Mouse (Mus musculus) MN1 (cell line): Measurements from ENCODE around the gene Kcnj9.
A peak's percentile ranks its signal among the peaks of the same experiment; 100 is the strongest.

Experiments
- DNase-seq: peaks from one replicate; pipeline ENCODE4 v3.0.0-alpha.2; 2016; ENCODE audit warnings: low spot score

The Kcnj9 gene

DNA sequence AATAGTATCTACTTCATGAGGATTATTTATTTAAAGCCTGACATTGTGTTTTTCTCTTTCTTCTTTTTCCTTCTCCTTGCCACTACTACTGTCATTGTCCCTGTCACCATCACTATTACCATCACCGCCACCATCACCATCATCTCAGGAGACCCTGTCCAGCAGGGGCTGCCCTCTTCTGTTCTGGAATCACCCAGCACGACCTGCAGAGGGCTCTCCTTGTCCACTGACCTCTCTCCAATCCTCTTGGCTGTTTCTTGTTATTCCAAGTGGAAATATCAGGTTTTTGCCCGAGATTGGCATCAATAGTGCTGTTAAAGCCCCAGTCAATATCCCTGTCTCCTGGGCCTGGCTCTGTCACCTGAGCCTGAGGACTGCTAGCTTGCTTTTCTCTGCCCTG, 4.4 kb upstream of the Kcnj9 start:
- no peak for DNase-seq

DNA sequence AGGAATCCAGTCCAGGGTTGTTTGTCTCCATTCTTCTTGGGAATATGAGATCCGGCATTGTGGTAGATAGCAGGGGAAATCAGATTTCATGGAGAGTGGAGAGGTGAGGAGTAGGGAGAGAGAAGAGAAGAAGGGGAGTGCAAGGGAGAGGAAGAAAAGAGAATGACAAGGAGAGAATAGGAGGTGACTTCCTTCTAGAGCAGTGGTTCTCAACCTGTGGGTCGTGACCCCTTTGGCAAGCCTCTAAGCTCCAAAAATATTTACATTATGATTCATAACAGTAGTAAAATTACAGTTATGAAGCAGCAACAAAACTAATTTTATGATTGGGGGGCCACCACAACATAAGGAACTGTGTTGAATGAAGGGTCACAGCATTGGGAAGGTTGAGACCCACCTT, 3.8 kb upstream of the Kcnj9 start:
- no peak for DNase-seq

DNA sequence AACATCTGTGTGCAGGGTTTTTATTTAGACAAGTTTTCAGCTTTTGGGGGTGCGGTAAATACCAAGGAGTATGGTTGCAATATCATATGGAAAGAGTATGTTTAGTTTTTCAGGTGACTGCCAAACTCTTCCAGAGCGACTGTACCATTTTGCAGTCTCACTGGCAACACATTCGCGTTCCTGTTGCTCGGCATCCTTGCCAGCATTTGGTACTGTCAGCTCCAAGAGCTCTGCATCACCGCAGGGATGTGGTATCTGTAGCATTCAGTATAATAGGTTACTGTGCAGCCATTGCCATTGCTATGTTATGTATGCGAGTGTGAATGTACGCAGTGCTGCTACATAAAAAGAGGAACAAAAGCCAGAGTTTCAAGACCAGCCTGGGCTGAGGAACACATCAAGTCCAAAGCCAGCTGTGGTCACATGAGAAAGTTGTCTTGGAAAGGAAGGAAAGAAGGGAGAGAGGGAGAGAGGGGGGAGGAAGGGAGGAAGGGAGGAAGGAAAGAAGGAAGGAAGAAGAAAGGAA, 2.4 kb upstream of the Kcnj9 start:
- DNase-seq: no peak

DNA sequence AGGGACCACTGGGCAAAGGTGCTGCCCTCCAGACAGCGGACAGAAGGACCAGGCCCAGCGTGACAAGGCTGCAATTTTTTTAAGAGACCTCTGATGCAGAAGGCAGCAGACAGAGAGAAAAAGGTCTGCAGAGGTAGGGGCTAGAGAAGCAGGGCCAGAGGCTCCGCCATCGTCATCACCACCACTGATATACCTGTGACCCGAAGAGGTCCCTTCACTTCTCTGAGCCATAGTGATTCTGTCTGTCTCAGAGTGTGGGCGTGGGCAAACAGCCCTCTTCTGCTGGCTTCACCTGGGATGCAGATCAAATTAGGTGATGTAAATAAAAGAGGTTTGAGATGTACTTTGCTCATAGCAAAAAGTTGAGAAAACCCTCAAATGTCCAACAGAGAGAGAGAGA, 498 bp upstream of the Kcnj9 start:
- DNase-seq: no peak

DNA sequence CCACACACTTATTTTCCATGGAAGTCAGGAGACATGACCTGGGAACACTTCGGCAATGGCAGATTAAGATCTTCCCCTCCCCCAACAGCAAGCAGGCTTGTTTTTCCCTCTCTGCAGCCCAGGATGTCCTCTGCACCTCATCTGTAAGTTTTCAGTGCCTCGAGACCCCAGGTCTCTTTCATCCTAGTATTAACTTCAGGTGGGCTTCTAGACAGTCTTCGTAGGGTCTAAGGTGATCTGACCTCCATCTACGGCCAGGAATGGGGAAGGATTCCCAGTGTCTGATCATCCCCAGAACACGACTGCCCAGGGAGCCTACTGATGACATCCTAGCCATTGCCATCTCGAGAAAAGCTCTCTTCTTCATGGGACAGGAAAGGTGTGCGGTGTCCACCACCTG, 657 bp downstream of the Kcnj9 start:
- DNase-seq: no peak

DNA sequence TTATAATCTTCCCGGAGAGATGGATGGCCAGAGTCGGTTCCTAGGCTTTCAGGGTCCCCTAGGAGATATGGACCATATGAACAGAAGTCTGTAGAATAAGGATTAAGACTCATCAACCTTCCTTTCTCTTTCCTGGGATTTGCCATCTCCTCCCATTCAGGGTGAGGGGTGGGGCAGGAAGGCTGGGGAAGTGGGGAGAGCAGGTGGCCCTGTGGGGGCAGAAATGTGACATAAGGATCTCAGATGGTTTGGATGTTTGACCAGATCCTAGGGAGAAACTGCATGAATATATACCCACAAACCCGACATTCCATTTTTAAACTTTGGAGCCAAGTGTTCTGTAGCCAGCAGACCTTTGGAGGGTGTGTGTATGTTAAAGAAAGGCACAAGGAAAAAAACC, 1.1 kb downstream of the Kcnj9 start:
- DNase-seq: no peak

DNA sequence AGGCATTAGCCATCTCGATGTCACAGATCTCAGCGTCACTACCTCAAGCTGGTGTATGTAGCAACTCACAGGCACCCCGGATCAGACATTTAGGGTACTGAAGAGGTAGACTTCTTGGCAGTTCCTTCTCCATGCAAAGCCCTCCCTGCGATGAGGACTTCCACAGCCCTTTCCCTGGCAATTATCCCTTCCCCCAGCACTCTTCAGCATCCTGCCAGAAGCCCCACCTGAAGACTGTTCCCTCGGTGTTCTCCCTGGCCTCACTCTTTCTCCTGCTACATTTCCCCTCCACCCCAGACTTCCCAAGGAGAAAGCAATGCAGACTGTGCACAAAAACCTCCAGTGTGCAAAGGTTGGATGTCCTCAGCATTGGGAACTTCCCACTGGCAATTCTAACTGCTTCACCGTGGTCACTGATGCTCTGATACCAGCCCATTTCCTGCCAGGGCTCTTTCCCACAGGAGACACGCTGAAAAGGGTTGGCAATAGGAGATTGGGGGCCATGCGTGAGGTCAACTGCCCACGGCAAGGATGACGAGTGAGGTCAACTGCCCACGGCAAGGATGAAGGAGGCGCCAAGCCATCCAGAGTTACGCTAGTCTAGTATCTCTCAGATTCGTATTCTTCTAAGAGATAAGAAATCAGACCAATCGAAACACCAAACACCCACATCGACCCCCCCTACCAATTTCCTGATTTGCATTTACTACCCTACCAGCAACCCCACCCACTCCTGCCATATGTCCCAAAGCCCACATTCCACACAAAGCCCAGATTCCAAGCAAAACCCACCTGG, 1.7 kb downstream of the Kcnj9 start:
- DNase-seq: no peak

DNA sequence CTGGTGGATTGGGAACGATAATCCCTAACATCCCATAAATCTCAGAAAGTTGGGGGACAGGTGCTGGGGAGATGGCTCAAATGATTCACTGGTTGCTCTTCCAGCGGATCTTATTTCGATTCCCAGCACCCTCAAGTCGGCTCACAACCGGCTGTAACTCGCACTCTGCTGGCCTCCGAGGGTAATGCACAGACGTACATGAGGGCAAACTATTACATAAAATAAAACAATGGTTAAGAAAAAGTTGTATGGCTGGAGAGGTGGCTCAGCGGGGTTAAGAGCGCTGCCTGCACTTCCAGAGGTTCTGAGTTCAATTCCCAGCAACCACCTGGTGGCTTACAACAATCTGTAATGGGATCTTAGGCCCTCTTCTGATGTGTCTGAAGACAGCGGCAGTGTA, 2.4 kb downstream of the Kcnj9 start:
- DNase-seq: no peak

DNA sequence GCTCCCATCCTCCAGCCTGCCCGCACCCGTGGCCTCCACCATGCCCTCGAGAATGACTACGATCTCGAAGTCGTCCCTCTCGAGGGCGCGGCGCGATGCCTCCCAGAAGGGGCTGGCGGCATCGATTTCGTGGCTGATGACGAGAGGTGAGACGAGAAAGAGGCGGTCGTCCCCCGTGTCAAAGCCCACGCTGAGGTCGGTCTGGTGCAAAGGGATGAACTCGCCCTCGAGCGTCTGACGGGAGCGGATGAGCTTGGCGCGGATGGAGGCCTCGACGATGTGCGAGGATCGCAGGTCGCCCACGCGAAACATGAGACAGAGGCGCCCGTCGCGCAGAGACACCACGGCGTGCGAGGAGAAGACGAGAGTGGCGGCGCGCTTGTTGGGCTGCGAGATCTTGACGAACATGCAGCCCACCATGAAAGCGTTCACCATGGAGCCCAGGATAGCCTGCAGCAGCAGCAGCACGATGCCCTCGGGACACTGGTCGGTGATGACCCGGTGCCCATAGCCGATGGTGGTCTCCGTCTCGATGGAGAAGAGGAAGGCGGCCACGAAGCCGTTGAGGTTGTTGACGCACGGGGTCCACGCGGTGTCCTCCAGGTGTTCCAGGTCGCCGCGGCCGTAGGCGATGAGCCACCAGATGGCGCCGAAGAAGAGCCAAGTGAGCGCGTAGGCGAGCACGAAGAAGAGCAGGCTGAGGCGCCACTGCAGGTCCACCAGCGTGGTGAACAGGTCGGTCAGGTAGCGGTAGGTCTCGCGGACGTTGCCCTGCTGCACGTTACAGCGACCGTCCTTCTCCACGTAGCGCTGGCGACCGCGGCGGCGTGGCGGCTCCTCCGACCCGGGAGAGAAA, 3.2 kb downstream of the Kcnj9 start:
- no peak for DNase-seq

DNA sequence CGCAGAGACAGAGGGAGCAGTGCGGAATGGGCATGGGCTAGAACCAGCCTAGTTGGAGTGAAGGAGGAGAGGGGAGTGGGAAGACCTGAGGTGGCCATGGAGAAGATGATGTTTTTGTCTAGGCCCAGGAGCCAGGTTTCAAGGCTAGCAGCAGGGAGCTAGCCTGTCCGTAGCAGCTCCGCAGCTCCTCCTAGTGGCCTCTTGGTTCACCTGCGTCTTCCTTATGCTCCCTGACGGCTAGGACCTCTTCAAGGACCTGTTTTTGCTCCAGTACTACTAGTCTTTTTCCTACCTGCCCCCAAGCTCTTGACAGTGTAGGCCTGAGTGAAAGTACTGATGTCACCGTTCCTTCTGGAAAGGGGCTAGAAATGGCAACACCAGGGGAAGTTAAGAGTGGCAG, 4.4 kb downstream of the Kcnj9 start:
- DNase-seq: peak; percentile 82

DNA sequence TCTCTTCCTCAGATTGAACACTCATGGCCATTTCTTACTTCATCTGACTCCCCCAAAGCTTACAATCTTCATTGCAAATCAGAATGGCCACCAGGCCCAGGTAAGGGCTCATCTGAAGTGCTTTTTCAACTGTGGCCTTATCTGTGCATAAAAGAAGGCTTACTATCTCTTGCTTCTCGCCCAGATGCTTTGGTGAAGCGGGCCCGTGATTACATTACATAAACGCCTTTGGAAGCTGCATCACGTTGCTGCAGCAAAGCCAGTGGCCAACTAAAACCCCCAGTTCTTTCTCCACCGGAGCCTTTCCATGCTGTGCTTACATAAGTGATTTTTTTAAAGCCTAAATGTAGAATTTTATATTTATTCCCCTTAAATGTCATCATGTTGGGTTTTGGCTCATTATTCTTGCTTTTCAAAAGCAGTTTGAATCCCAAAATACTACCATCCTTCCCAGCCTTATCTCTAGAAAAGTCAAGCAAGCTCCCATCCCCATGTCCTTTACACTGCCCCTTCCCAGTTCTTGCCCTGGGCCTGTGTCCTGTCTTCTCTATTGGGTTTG, 5.2 kb downstream of the Kcnj9 start:
- DNase-seq: no peak

DNA sequence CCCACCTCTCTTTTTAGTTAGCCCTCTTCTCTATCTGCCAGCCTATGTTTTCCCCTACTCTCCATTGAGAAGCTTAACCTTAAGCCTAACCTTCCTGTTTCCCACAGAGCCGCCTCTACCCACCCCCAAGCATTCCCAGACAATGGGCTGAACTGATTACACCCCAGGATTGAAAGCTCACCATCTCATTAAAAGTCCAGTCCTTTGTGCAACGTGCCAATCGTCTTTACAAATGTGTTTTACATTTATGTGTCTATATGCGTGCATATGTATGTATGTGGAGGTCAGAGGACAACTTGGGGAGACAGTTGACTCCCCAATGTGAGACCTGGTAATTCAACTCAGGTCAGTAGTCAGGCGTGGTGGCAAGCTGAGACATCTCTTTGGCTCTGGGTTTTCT, 5.8 kb downstream of the Kcnj9 start:
- DNase-seq: no peak

DNA sequence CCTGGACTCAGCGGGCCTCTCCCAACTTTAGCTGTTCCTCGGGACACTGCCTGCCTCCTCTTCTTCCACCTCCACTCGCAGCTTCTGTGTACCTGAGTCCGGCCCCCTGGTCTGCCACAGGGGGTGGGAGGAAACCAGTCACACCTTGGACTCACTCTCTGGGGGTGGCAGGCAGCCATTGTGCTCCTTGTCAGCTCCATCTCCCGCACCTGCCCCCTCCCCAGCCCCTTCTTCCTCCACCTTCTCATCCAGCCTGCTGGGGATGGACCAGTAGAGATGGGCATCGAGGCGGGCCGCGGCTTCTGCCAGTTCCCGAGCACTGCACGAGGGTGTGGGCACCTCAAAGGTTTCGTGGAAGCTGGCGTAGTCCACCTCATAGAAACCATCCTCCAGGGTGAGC, 6.4 kb downstream of the Kcnj9 start:
- no peak for DNase-seq

DNA sequence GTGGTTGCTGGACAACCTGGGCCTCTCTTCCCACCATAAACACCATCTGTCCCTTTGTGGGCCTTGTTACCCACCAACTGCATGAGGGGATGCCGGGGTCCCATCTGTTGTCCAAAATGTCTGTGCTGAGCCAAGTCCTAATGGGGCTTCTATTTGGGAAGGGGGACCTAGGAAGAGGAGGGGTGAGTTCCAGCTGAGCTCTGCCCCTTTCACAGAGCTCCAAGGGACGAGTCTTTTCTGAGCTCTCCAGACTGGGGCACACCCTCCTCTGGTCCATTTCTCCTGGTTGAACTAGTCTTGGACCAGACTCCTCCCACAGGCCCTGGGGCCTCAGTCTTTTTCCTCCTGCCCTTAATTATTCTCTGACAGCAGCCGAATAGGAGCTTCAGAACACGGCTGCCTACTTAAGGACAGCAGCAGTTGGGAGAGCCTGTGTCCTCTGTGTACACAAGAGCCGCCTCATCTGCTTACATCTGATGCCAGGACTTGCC, 9.2 kb downstream of the Kcnj9 start:
- DNase-seq: no peak

DNA sequence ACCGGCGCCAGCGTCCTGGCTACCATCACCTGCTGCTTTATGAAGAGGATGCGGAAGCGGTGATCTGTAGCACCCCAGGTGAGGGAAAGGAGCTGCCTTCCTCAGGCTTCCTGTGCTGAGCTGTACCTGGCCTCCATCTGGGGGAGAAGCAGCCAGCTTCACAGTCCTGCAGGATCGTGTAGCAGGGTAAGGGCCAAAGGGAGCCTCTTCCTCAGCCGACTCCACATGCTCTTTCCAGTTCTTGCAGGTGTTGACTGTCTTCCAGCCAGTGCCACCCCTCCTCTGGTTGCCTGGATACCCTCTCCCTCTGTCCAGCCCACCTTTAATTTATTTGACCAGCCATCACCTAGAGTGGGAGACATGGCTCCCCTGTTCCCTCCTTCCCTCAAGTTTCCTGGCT, 9.8 kb downstream of the Kcnj9 start:
- no peak for DNase-seq

DNA sequence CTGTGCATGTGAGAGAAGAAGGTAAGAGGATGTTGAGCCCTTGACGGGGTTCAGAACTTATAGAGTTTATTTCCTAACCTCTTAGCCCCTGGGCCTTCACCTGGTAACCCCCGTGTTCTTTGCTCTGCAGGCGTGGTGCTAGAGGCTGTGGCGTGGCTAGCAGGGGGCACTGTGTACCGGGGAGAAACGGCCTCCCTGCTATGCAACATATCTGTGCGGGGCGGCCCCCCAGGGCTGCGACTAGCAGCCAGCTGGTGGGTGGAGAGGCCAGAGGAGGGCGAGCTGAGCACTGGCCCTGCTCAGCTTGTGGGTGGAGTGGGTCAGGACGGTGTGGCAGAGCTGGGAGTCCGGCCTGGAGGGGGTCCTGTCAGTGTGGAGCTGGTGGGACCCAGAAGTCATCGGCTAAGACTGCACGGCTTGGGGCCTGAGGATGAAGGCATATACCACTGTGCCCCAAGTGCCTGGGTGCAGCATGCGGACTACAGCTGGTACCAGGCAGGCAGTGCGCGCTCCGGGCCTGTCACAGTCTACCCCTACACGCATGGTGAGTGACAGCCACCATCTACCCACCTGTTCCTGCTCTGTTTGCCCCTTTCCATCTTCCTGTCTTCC, 10.6 kb downstream of the Kcnj9 start:
- DNase-seq: no peak

DNA sequence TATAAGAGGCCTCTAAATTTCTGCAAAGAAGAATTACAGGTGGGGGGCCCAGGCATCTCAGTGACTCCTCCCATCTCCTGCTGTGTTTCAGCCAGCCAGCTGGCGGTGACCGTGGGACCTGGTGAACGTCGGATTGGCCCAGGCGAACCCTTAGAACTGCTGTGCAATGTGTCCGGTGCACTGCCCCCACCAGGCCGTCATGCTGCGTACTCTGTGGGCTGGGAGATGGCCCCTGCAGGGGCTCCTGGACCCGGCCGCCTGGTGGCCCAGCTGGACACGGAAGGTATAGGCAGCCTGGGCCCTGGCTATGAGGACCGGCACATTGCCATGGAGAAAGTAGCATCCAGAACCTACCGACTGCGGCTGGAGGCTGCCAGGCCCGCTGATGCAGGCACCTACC, 11.2 kb downstream of the Kcnj9 start:
- no peak for DNase-seq

DNA sequence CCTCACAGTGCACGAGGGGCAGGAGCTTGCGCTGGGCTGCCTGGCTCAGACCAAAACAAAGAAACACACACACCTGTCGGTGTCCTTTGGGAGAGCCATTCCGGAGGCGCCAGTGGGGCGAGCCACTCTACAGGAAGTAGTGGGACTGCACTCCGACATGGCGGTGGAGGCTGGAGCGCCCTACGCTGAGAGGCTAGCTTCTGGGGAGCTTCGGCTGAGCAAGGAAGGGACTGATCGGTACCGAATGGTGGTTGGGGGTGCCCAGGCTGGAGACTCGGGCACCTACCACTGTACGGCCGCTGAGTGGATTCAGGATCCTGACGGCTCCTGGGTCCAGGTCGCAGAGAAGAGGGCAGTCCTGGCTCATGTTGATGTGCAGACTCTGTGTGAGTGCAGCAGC, 11.7 kb downstream of the Kcnj9 start:
- DNase-seq: no peak

DNA sequence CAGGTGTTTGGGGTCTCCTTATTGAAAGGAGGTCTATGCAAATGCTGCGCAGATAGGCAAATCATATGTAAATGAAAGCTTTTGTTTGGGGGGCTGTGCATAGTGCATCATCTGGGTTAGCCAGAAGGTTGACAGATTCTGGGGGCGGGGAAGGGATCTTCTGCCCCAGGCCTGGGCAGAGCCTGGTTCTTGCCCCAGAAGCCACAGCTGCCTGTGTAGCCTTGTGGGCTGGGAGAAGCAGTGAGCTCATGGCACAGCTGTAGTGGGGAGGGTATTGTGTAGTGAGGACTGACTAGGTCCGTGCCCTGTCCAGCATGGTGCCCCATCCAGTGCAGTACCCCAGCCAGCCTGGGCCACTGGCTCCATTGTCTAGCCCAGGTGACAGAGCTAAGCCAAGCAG, 14.2 kb downstream of the Kcnj9 start:
- DNase-seq: no peak

DNA sequence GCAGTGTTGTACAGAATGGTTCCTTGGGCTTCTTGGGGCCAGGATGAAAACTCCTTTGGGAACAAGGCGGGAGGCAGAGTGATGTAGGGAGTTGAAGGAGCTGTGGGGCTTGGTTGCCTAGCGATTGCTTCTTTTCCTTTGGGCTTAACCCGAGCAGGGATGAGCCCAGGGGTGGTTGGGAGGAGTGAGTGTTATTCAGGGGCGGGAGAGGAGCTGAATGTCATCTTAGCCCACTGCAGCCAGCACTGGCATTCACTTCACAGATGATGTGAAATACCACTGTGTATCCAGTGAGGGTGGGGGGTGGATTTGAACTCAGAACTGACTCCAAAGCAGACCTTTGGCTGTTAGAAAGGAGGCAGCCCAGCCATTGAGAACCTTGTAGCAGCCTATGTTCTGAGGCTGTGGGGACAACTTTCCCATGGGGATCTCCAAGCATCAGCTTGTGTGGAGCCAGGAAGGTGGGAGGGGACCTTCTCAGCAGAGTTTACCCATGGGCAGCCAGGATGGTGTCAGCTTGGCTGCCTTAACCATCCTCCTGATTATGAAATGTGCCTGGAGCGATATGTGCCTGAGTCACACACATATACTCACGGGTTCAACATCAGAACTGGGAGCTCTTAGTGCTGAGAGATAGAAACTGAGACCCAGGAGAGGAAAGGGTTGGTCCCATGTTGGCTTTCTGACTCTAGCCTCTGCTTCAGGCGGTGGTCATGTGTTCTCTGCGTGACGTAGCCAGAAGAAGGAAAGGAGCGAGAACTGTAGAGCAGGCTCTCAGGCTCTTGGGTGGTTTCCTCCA, 15.3 kb downstream of the Kcnj9 start:
- peak; percentile 32 for DNase-seq

DNA sequence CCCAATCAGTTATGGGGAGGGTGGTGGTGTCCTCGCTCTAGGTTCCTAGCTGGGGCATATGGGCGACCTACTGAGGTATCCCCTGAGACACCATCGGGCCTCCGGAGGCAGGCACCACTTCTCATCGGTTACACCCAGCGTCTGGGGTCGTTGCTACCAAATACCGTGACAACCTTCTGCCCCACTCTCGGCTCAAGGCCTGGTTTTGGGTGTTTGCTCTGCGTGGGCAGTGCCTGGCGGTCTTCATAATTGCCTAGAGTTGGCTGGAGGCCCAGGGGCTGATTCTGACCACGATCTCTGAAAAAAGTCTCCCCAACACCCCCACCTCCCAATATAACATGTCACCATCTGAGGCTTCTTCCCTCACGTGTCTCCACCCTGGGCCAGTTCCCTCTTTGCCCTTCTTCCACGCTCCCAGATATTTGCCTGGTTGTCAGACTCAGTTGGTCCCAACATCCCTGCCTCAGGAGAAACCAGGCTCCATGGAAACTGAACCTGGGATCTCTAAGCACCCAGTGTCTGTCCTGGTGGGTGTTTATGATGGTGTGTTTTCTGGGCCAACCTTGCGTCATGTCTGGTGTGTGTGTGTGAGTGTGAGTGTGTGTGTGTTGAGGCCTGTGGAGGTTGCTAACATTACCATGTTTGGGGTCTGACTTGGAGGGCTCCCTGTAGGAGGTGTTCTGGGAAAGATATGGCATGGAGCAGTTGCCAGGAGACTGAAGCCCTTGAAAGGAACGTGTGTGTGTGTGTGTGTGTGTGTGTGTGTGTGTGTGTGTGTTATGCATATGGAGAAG, 16.2 kb downstream of the Kcnj9 start:
- DNase-seq: peak; percentile 66
